Mouse (Mus musculus) hindbrain, embryonic 13.5 days (tissue): ENCODE results near the gene 1810055G02Rik. TPM values are rescaled to one million over a fixed set of nuclear protein-coding genes. Genes with fewer than 3 reads are reported as not detected.

ENCODE experiments used
- ATAC-seq: fragments of 200-750 bp; cut with Nextera tagmentation; 2 replicates; pipeline ENCODE4 v1.8.0; 2017; ENCODE audit warnings: moderate TSS enrichment; ENCODE audit not compliant: low FRiP score
- H3K27ac ChIP-seq: fragments of 300-500 bp; sonication (generic); 2 replicates; pipeline ENCODE4 v1.5.1; 2015; ENCODE audit warnings: inconsistent platforms, mild to moderate bottlenecking, moderate library complexity
- H3K27me3 ChIP-seq: fragments of 300-500 bp; sonication (generic); 2 replicates; pipeline ENCODE4 v1.6.1; 2015; ENCODE audit warnings: mild to moderate bottlenecking, inconsistent platforms
- H3K36me3 ChIP-seq: fragments of 300-500 bp; sonication (generic); 2 replicates; pipeline ENCODE4 v1.6.1; 2015; ENCODE audit warnings: mild to moderate bottlenecking, inconsistent platforms
- H3K4me1 ChIP-seq: fragments of 300-500 bp; sonication (generic); replicated peaks from 2 replicates; pipeline ENCODE4 v1.6.1; 2015; ENCODE audit warnings: inconsistent platforms
- H3K4me2 ChIP-seq: fragments of 300-500 bp; sonication (generic); 2 replicates; pipeline ENCODE4 v1.6.1; 2015; ENCODE audit warnings: inconsistent platforms, mild to moderate bottlenecking, moderate library complexity
- H3K4me3 ChIP-seq: fragments of 300-500 bp; sonication (generic); 2 replicates; pipeline ENCODE4 v1.5.1; 2015; ENCODE audit warnings: mild to moderate bottlenecking, inconsistent platforms
- H3K9ac ChIP-seq: fragments of 300-500 bp; sonication (generic); 2 replicates; pipeline ENCODE4 v1.6.1; 2015; ENCODE audit warnings: mild to moderate bottlenecking, inconsistent platforms
- H3K9me3 ChIP-seq: fragments of 300-500 bp; sonication (generic); 2 replicates; pipeline ENCODE4 v1.6.1; 2016; ENCODE audit warnings: inconsistent platforms
- WGBS: fragments of 180-500 bp; shearing (Covaris S2); methylation state at CpG from one replicate; pipeline ENCODE4 v1.1.7; 2015; 5-methylcytosine and 5-hydroxymethylcytosine counted together
- polyA plus RNA-seq: library from polyadenylated mRNA; unstranded; fragments of >200 nt; fragmentation: Nextera tagmentation; extraction: Ambion mirVana; gene quantifications from 2 replicates; pipeline ENCODE4 v1.2.1, GENCODE M21; 2015

The 1810055G02Rik gene
- polyA plus RNA-seq, 1 experiment from 2014 or later: 33.9 TPM

- Histone ChIP-seq H3K36me3 (no peaks in the 10 kb centered on the region), H3K9me3 (no peaks in the 10 kb centered on the region), H3K27ac (no peak overlapping the region), H3K27me3 (no peaks in the 10 kb centered on the region), H3K4me1 (peaks cover 29% of the 10 kb centered on the region), H3K9ac (no peak overlapping the region), H3K4me3 (no peak overlapping the region), H3K4me2 (no peak overlapping the region)
- no peak for ATAC-seq
- 81% methylated on average over 4 of the region's 4 CpGs for WGBS
These were observed 57.2 kb downstream of the 1810055G02Rik start for GRCm38 (mm10) chr19:3765221-3765820.

GRCm38 (mm10) chr19:3766378-3766777 is 58.3 kb downstream of the 1810055G02Rik start:
- Histone ChIP-seq H3K4me2 (peak overlapping the region; percentile 70), H3K27me3 (no peaks in the 10 kb centered on the region), H3K9ac (peak overlapping the region; percentile 100), H3K4me3 (peak overlapping the region; percentile 90; the same call in 1 of the 2 replicates), H3K27ac (peak overlapping the region; percentile 100), H3K4me1 (peaks cover 35% of the 10 kb centered on the region), H3K36me3 (no peaks in the 10 kb centered on the region), H3K9me3 (no peaks in the 10 kb centered on the region)
- no peak for ATAC-seq
- 92% methylated on average over 5 of the region's 5 CpGs for WGBS

GRCm38 (mm10) chr19:3767276-3767780 is 59.2 kb downstream of the 1810055G02Rik start, which contains the start of gene Kmt5b:
TSS of gene Kmt5b (plus strand) at chr19:3767421.
- WGBS: under 1% methylated on average over 39 of the region's 39 CpGs
- no peaks in the 10 kb centered on the region for H3K9me3 ChIP-seq
- peaks cover 35% of the 10 kb centered on the region for H3K4me1 ChIP-seq
- H3K4me2 ChIP-seq: peak within 1 kb of the TSS; percentile 70
- peak within 1 kb of the TSS; percentile 100 for H3K9ac ChIP-seq
- peak; percentile 64 for ATAC-seq
- H3K27ac ChIP-seq: peak within 1 kb of the TSS; percentile 100
- peak within 1 kb of the TSS; percentile 90 for H3K4me3 ChIP-seq
- no peaks in the 10 kb centered on the region for H3K36me3 ChIP-seq
- no peaks in the 10 kb centered on the region for H3K27me3 ChIP-seq

Other genes starting within 250 kb of the 1810055G02Rik start
- gene Ppp6r3, start 132.5 kb upstream of the 1810055G02Rik start, polyA plus RNA-seq: 60.6 and 62.6 TPM in 2 replicates
- gene Lrp5, start 21.7 kb upstream of the 1810055G02Rik start, polyA plus RNA-seq: 1.4 and 2.0 TPM in 2 replicates
- gene Kmt5b, start 59.1 kb downstream of the 1810055G02Rik start, polyA plus RNA-seq: 54.4 and 57.5 TPM in 2 replicates
- 52.9 TPM in 2 replicates for gene Chka, start 143.5 kb downstream of the 1810055G02Rik start, polyA plus RNA-seq
- 15.0 and 15.8 TPM in 2 replicates for gene Tcirg1, start 198.8 kb downstream of the 1810055G02Rik start, polyA plus RNA-seq
- 261 and 264 TPM in 2 replicates for gene Ndufs8, start 204.5 kb downstream of the 1810055G02Rik start, polyA plus RNA-seq
- 1.9 and 2.1 TPM in 2 replicates for gene Aldh3b1, start 221.5 kb downstream of the 1810055G02Rik start, polyA plus RNA-seq
- 10.1 and 13.2 TPM in 2 replicates for gene Unc93b1, start 226.9 kb downstream of the 1810055G02Rik start, polyA plus RNA-seq